In the genomic region with DNA sequence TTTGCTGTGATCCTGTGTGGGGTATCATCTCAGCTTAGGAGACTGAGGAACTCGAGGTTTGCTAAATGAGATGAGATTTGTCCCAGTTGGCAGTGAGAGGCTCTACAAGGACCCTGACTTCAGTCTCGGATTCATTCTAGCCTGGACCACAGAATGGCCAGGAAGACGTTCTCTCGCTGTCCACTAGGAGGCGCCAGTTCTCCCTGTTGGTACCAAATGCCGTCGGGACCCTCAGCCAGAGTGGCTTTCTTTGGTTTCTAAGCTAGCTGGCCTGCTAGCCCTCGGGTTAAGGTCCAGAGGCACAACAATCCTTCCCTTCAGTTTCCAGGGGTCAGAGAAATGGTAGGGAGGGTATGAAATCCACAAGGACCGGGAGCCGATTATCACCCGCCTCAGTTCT, we compare ENCODE assay signal across 9 mouse cellular contexts. TPM values are rescaled to one million over a fixed set of nuclear protein-coding genes. Genes with fewer than 3 reads are reported as not detected.
DNase-seq lines count a peak whose midpoint lies in the region; ATAC-seq and TF ChIP-seq lines count a peak whose summit lies in the region.
"Had no signal": no experiment of that assay in that cellular context is flagged by ENCODE, and none has a peak within 500 bp of the region (broad histone marks: within the 10 kb centered on the region; RNA-seq: fewer than 3 reads in every experiment).

No protein-coding gene starts in this region.

- peaks cover 56% of the 10 kb centered on the region for H3K27me3 ChIP-seq in hindbrain, embryonic 10.5 days (ENCODE audit: insufficient read depth, poor library complexity, severe bottlenecking)
- H3K27me3 ChIP-seq in hindbrain, embryonic 13.5 days: peaks cover 51% of the 10 kb centered on the region
- peaks cover 3 to 13% of the 10 kb centered on the region in 2 experiments for H3K27me3 ChIP-seq in MEL (ENCODE audit: control insufficient read depth in 1 of 2, insufficient read depth in 2 of 2, low read length in 2 of 2)
- H3K27me3 ChIP-seq in midbrain, embryonic 15.5 days (replicated peaks): no peaks in the 10 kb centered on the region

- H3K9ac ChIP-seq in hindbrain, embryonic 13.5 days: no peak overlapping the region
- no peak overlapping the region for H3K9ac ChIP-seq in MEL (ENCODE audit: control insufficient read depth, low read depth, low read length, poor library complexity, severe bottlenecking)
- no peak overlapping the region for H3K9ac ChIP-seq in midbrain, embryonic 15.5 days

- TF ChIP-seq CTCF in MEL (IDR thresholded peaks at IDR 0.05 in 2 of 3, conservative IDR thresholded peaks at IDR 0.05 in 1 of 3; ENCODE audit: control insufficient read depth in 1 of 3, insufficient read depth in 1 of 3, low read depth in 2 of 3, low read length in 3 of 3, poor library complexity in 1 of 3, severe bottlenecking in 1 of 3): peak; percentile 76 to 98 (median 88)

- no peak for TF ChIP-seq POLR2A in MEL (IDR thresholded peaks at IDR 0.05; ENCODE audit: control insufficient read depth in 1 of 2, insufficient read depth in 1 of 2, low read depth in 1 of 2, low read length in 2 of 2, poor library complexity in 1 of 2)

- peak; percentile 82 for DNase-seq in hindbrain, embryonic 10.5 days (ENCODE audit: low spot score)
- peak; percentile 47 for DNase-seq in MEL (ENCODE audit: low read depth, low spot score)
- peak; percentile 82 to 92 for DNase-seq in cerebellum, postnatal 14 days
- DNase-seq in gastrocnemius, postnatal 14 days: peak; percentile 38
- DNase-seq in layer of hippocampus, postnatal 36 days: peak; percentile 44 to 54
- peak; percentile 76 for DNase-seq in thymus, postnatal 4 days

- WGBS in hindbrain, embryonic 10.5 days: 19% methylated on average over 11 of the region's 11 CpGs
- WGBS in hindbrain, embryonic 13.5 days: 14% methylated on average over 11 of the region's 11 CpGs
- WGBS in midbrain, embryonic 15.5 days: 12% methylated on average over 11 of the region's 11 CpGs

- no peaks in the 10 kb centered on the region for H3K79me2 ChIP-seq in MEL (ENCODE audit: control insufficient read depth, insufficient read depth, low read length, poor library complexity)

- no peaks in the 10 kb centered on the region for H3K9me3 ChIP-seq in hindbrain, embryonic 10.5 days
- no peaks in the 10 kb centered on the region for H3K9me3 ChIP-seq in hindbrain, embryonic 13.5 days
- H3K9me3 ChIP-seq in MEL (replicated peaks; ENCODE audit: insufficient read depth, low read length): no peaks in the 10 kb centered on the region
- no peaks in the 10 kb centered on the region for H3K9me3 ChIP-seq in midbrain, embryonic 15.5 days

- no peak overlapping the region for H3K4me3 ChIP-seq in hindbrain, embryonic 10.5 days
- H3K4me3 ChIP-seq in hindbrain, embryonic 13.5 days: no peak overlapping the region
- H3K4me3 ChIP-seq in MEL (ENCODE audit: control insufficient read depth in 1 of 2, insufficient read depth in 1 of 2, low read depth in 2 of 2, low read length in 2 of 2): no peak overlapping the region
- no peak overlapping the region for H3K4me3 ChIP-seq in midbrain, embryonic 15.5 days
- H3K4me3 ChIP-seq: megakaryocyte, embryonic 14.5 days had no signal

- TF ChIP-seq RAD21 in MEL (IDR thresholded peaks at IDR 0.05; ENCODE audit: low read depth, low read length): peak; percentile 49

- intact Hi-C loops in gastrocnemius, postnatal 14 days (cut with DNase I; ENCODE audit: low total_unique reads): loop anchor here (5.0 kb wide), 1 partner anchor 51 kb away; no protein-coding TSS in a partner anchor

- no peak overlapping the region for H3K4me2 ChIP-seq in hindbrain, embryonic 13.5 days
- no peak overlapping the region for H3K4me2 ChIP-seq in midbrain, embryonic 15.5 days

- peaks cover 59% of the 10 kb centered on the region for H3K4me1 ChIP-seq in hindbrain, embryonic 10.5 days (replicated peaks)
- H3K4me1 ChIP-seq in hindbrain, embryonic 13.5 days (replicated peaks): peaks cover 23% of the 10 kb centered on the region
- no peaks in the 10 kb centered on the region for H3K4me1 ChIP-seq in MEL (ENCODE audit: control insufficient read depth in 1 of 2, insufficient read depth in 2 of 2, low read length in 2 of 2)
- H3K4me1 ChIP-seq in midbrain, embryonic 15.5 days: peaks cover 29% of the 10 kb centered on the region

- no peak for TF ChIP-seq EP300 in MEL (IDR thresholded peaks at IDR 0.05; ENCODE audit: low read depth in 1 of 2, low read length in 2 of 2)

- H3K27ac ChIP-seq in hindbrain, embryonic 10.5 days: 0 out of 2 replicates have a peak overlapping the region, but pooled peaks have one; percentile 18
- no peak overlapping the region for H3K27ac ChIP-seq in hindbrain, embryonic 13.5 days
- H3K27ac ChIP-seq in MEL (ENCODE audit: control insufficient read depth, low read depth, low read length): no peak overlapping the region
- H3K27ac ChIP-seq in midbrain, embryonic 15.5 days: 0 out of 2 replicates have a peak overlapping the region, but pooled peaks have one; percentile 51

- H3K36me3 ChIP-seq in hindbrain, embryonic 10.5 days: no peaks in the 10 kb centered on the region
- no peaks in the 10 kb centered on the region for H3K36me3 ChIP-seq in hindbrain, embryonic 13.5 days
- H3K36me3 ChIP-seq in MEL (ENCODE audit: control insufficient read depth in 1 of 2, insufficient read depth in 2 of 2, low read length in 2 of 2): no peaks in the 10 kb centered on the region
- H3K36me3 ChIP-seq in midbrain, embryonic 15.5 days (replicated peaks): no peaks in the 10 kb centered on the region

- ATAC-seq in hindbrain, embryonic 13.5 days (ENCODE audit: low FRiP score): no peak
- ATAC-seq in midbrain, embryonic 15.5 days (replicated peaks): no peak

TF ChIP-seq in MEL, 35 proteins besides CTCF, POLR2A, EP300 and RAD21:
- peak; percentile 49 for TF ChIP-seq SMC3 (IDR thresholded peaks at IDR 0.05; ENCODE audit: low read depth, low read length)
- no peak for TF ChIP-seq E2F4 (IDR thresholded peaks at IDR 0.05; ENCODE audit: borderline replicate concordance, low read depth, low read length)
- no peak for TF ChIP-seq ELF1 (IDR thresholded peaks at IDR 0.05; ENCODE audit: low read depth, low read length)
- TF ChIP-seq USF2 (IDR thresholded peaks at IDR 0.05; ENCODE audit: borderline replicate concordance in 1 of 2, insufficient read depth in 1 of 2, low read depth in 1 of 2, low read length in 2 of 2): no peak
- no peak for TF ChIP-seq BHLHE40 (IDR thresholded peaks at IDR 0.05; ENCODE audit: borderline replicate concordance, low read depth, low read length)
- no peak for TF ChIP-seq ZNF384 (IDR thresholded peaks at IDR 0.05; ENCODE audit: low read depth, low read length)
- TF ChIP-seq MYC (IDR thresholded peaks at IDR 0.05; ENCODE audit: low read depth, low read length): no peak

RNA-seq across cellular contexts. Expression of a gene that starts 36.5 kb away (rescaled TPM):
- 2.1 and 3.4 TPM in 2 replicates for polyA plus RNA-seq in hindbrain, embryonic 10.5 days (2016; fragmentation: Nextera tagmentation; extraction: Ambion mirVana)
- 6.1 and 6.3 TPM in 2 replicates for polyA plus RNA-seq in hindbrain, embryonic 13.5 days (2015; fragmentation: Nextera tagmentation; extraction: Ambion mirVana)
- not detected in 2 replicates for total RNA-seq in MEL (2012; rRNA removed)
- polyA plus RNA-seq in MEL (2012; ENCODE audit: insufficient read depth in 1 of 2, insufficient read length in 2 of 2, low read depth in 1 of 2, low replicate concordance in 2 of 2, missing spikeins in 1 of 2): not detected
- 1 to 10 TPM; 6.3 to 7.3 TPM for total RNA-seq in gastrocnemius, postnatal 14 days (2021)
- 100 to 1,000 TPM; 122 to 123 TPM for total RNA-seq in layer of hippocampus, postnatal 36 days (2021)
- polyA plus RNA-seq in midbrain, embryonic 15.5 days (2015; fragmentation: Nextera tagmentation; extraction: Ambion mirVana): 12.7 and 13.4 TPM in 2 replicates

RNA-seq across cellular contexts. Expression of a gene that starts 47.7 kb away (rescaled TPM):
- polyA plus RNA-seq in hindbrain, embryonic 10.5 days (2016; fragmentation: Nextera tagmentation; extraction: Ambion mirVana): 0.98 and 1.5 TPM in 2 replicates
- polyA plus RNA-seq in hindbrain, embryonic 13.5 days (2015; fragmentation: Nextera tagmentation; extraction: Ambion mirVana): 7.9 and 8.4 TPM in 2 replicates
- not detected in 2 replicates for total RNA-seq in MEL (2012; rRNA removed)
- polyA plus RNA-seq in MEL (2012; ENCODE audit: insufficient read depth in 1 of 2, insufficient read length in 2 of 2, low read depth in 1 of 2, low replicate concordance in 2 of 2, missing spikeins in 1 of 2): not detected
- total RNA-seq in gastrocnemius, postnatal 14 days (2021): 1 to 10 TPM; 2.5 to 2.7 TPM
- total RNA-seq in layer of hippocampus, postnatal 36 days (2021): 100 to 1,000 TPM; 301 to 303 TPM
- polyA plus RNA-seq in midbrain, embryonic 15.5 days (2015; fragmentation: Nextera tagmentation; extraction: Ambion mirVana): 19.6 and 21.0 TPM in 2 replicates

Comparison
In these comparisons a context has a peak if more than half of its experiments do, and no peak if none do; other contexts are left out.
1. H3K27ac ChIP-seq: peak in hindbrain, embryonic 10.5 days (single experiment) and midbrain, embryonic 15.5 days (single experiment); none in hindbrain, embryonic 13.5 days (single experiment) and MEL (single experiment).
2. Peak in every context shown above with its lines, with median percentiles within 50 percentile points of each other: DNase-seq.